Mouse (Mus musculus) limb, embryonic 14.5 days (tissue): ENCODE results near the gene BC053393. TPM values are rescaled to one million over a fixed set of nuclear protein-coding genes. Genes with fewer than 3 reads are reported as not detected.

ENCODE experiments used
- ATAC-seq: fragments of 200-750 bp; cut with Nextera tagmentation; 2 replicates; pipeline ENCODE4 v1.8.0; 2017; ENCODE audit warnings: low read depth, moderate number of reproducible peaks, moderate TSS enrichment; ENCODE audit not compliant: low FRiP score
- DNase-seq: peaks from one replicate; pipeline ENCODE4 v3.0.0-alpha.2; 2015; ENCODE audit warnings: low spot score
- H3K27ac ChIP-seq: fragments of 300-500 bp; sonication (generic); replicated peaks from 2 replicates; pipeline ENCODE4 v1.5.1; 2014; ENCODE audit warnings: low read depth, mild to moderate bottlenecking, low read length, moderate library complexity, mixed read lengths
- H3K27me3 ChIP-seq: fragments of 300-500 bp; sonication (generic); 2 replicates; pipeline ENCODE4 v1.6.1; 2014; ENCODE audit warnings: low read length, mixed read lengths; ENCODE audit not compliant: control insufficient read depth, insufficient read depth
- H3K36me3 ChIP-seq: fragments of 300-500 bp; sonication (generic); 2 replicates; pipeline ENCODE4 v1.6.1; 2014; ENCODE audit warnings: mild to moderate bottlenecking, low read length, moderate library complexity, mixed read lengths; ENCODE audit not compliant: control insufficient read depth, insufficient read depth
- H3K4me1 ChIP-seq: fragments of 300-500 bp; sonication (generic); 2 replicates; pipeline ENCODE4 v1.6.1; 2014; ENCODE audit warnings: antibody characterized with exemption, low read length, mixed read lengths; ENCODE audit not compliant: control insufficient read depth, insufficient read depth
- H3K4me2 ChIP-seq: fragments of 300-500 bp; sonication (generic); replicated peaks from 2 replicates; pipeline ENCODE4 v1.6.1; 2014; ENCODE audit warnings: low read depth, mild to moderate bottlenecking, low read length, moderate library complexity; ENCODE audit not compliant: severe bottlenecking
- H3K4me3 ChIP-seq: fragments of 300-500 bp; sonication (generic); replicated peaks from 2 replicates; pipeline ENCODE4 v1.5.1; 2014; ENCODE audit warnings: low read length
- H3K9ac ChIP-seq: fragments of 300-500 bp; sonication (generic); 2 replicates; pipeline ENCODE4 v1.6.1; 2014; ENCODE audit warnings: mild to moderate bottlenecking, low read depth, low read length, moderate library complexity; ENCODE audit not compliant: severe bottlenecking
- H3K9me3 ChIP-seq: fragments of 300-500 bp; sonication (generic); 2 replicates; pipeline ENCODE4 v1.6.1; 2016; ENCODE audit warnings: low read length; ENCODE audit not compliant: control insufficient read depth
- POLR2A ChIP-seq: fragments of 200-500 bp; IDR thresholded peaks from 2 replicates; pipeline ENCODE4 v1.8.0; 2012; ENCODE audit warnings: inconsistent platforms, mild to moderate bottlenecking, moderate library complexity, borderline replicate concordance; ENCODE audit not compliant: insufficient read depth, insufficient read length; ENCODE audit errors: extremely low read depth
- WGBS: fragments of 180-500 bp; shearing (Covaris S2); extraction: QIAGEN DNeasy Blood & Tissue Kit; methylation state at CpG from one replicate; pipeline ENCODE4 v1.1.7; 2014; 5-methylcytosine and 5-hydroxymethylcytosine counted together
- polyA plus RNA-seq, 2 experiments: library from polyadenylated mRNA; depleted of rRNA in 1 of 2; stranded (reverse) in 1 of 2; unstranded in 1 of 2; fragments of >200 nt; fragmentation: Nextera tagmentation in 1 of 2; extraction: Ambion mirVana in 1 of 2; gene quantifications; 2 replicates each; pipeline versions ENCODE4 v1.2.1 to v1.2.3; 2012 to 2014

The BC053393 gene
- polyA plus RNA-seq, 2 experiments, result 0.05 to 0.08 TPM

- no peaks in the 10 kb centered on the region for H3K36me3 ChIP-seq
- H3K27ac ChIP-seq, result peak overlapping the region; percentile 73
- ATAC-seq (peak; percentile 84), DNase-seq (peak; percentile 54)
- 43% methylated on average over 5 of the region's 5 CpGs for WGBS
- no peaks in the 10 kb centered on the region for H3K9me3 ChIP-seq
- no peak overlapping the region for H3K9ac ChIP-seq
- TF ChIP-seq POLR2A, result no peak
- no peaks in the 10 kb centered on the region for H3K27me3 ChIP-seq
- no peak overlapping the region for H3K4me2 ChIP-seq
- H3K4me3 ChIP-seq, result no peak overlapping the region
- no peaks in the 10 kb centered on the region for H3K4me1 ChIP-seq
Measured at GRCm38 (mm10) chr11:46578771-46579281, 7.5 kb downstream of the BC053393 start.

GRCm38 (mm10) chr11:46580428-46580827, 9.1 kb downstream of the BC053393 start:
- Histone ChIP-seq H3K4me1 (no peaks in the 10 kb centered on the region), H3K9ac (no peak overlapping the region), H3K36me3 (no peaks in the 10 kb centered on the region), H3K9me3 (no peaks in the 10 kb centered on the region), H3K27me3 (no peaks in the 10 kb centered on the region), H3K27ac (no peak overlapping the region), H3K4me2 (no peak overlapping the region), H3K4me3 (no peak overlapping the region)
- WGBS, result 83% methylated on average over 3 of the region's 3 CpGs
- TF ChIP-seq POLR2A, result no peak
- ATAC-seq (no peak), DNase-seq (no peak)

- TF ChIP-seq POLR2A, result no peak
- DNase-seq (no peak), ATAC-seq (no peak)
- Histone ChIP-seq H3K9ac (no peak overlapping the region), H3K4me2 (no peak overlapping the region), H3K27ac (no peak overlapping the region), H3K9me3 (no peaks in the 10 kb centered on the region), H3K27me3 (no peaks in the 10 kb centered on the region), H3K36me3 (no peaks in the 10 kb centered on the region), H3K4me3 (no peak overlapping the region), H3K4me1 (no peaks in the 10 kb centered on the region)
- 87% methylated on average over 5 of the region's 5 CpGs for WGBS
Measured at GRCm38 (mm10) chr11:46582741-46583140, 11.4 kb downstream of the BC053393 start.

- no peak overlapping the region for H3K9ac ChIP-seq
- H3K36me3 ChIP-seq, result no peaks in the 10 kb centered on the region
- H3K27ac ChIP-seq, result no peak overlapping the region
- no peak for TF ChIP-seq POLR2A
- DNase-seq (no peak), ATAC-seq (no peak)
- WGBS, result 74% methylated on average over 2 of the region's 2 CpGs
- no peaks in the 10 kb centered on the region for H3K27me3 ChIP-seq
- no peaks in the 10 kb centered on the region for H3K4me1 ChIP-seq
- no peak overlapping the region for H3K4me2 ChIP-seq
- H3K4me3 ChIP-seq, result no peak overlapping the region
- H3K9me3 ChIP-seq, result no peaks in the 10 kb centered on the region
Measured at GRCm38 (mm10) chr11:46592416-46592815, 21.1 kb downstream of the BC053393 start.

GRCm38 (mm10) chr11:46619929-46620328, 48.6 kb downstream of the BC053393 start:
- Histone ChIP-seq H3K4me3 (no peak overlapping the region), H3K27me3 (no peaks in the 10 kb centered on the region), H3K4me1 (no peaks in the 10 kb centered on the region), H3K9ac (no peak overlapping the region), H3K27ac (no peak overlapping the region), H3K4me2 (no peak overlapping the region), H3K36me3 (no peaks in the 10 kb centered on the region), H3K9me3 (no peaks in the 10 kb centered on the region)
- TF ChIP-seq POLR2A, result no peak
- no peak for ATAC-seq
- no peak for DNase-seq
- WGBS, result 65% methylated on average over 1 of the region's 1 CpGs

GRCm38 (mm10) chr11:46620414-46621168, 49.3 kb downstream of the BC053393 start:
- no peak overlapping the region for H3K27ac ChIP-seq
- no peak overlapping the region for H3K9ac ChIP-seq
- H3K9me3 ChIP-seq, result no peaks in the 10 kb centered on the region
- H3K4me2 ChIP-seq, result no peak overlapping the region
- no peaks in the 10 kb centered on the region for H3K36me3 ChIP-seq
- no peak for TF ChIP-seq POLR2A
- no peaks in the 10 kb centered on the region for H3K27me3 ChIP-seq
- H3K4me3 ChIP-seq, result no peak overlapping the region
- no peaks in the 10 kb centered on the region for H3K4me1 ChIP-seq
- ATAC-seq (no peak), DNase-seq (no peak)
- 67% methylated on average over 7 of the region's 7 CpGs for WGBS
